Mouse (Mus musculus) heart, embryonic 16.5 days (tissue): ENCODE measurements around the gene Jakmip3. TPM values are rescaled to one million over a fixed set of nuclear protein-coding genes. Genes with fewer than 3 reads are reported as not detected.

Experiments used
- ATAC-seq: fragments of 200-750 bp; cut with Nextera tagmentation; replicated peaks from 2 replicates; pipeline ENCODE4 v1.8.0; 2017; ENCODE audit warnings: moderate number of reproducible peaks; ENCODE audit not compliant: insufficient read depth, low FRiP score; ENCODE audit errors: extremely low read depth
- H3K27ac ChIP-seq: fragments of 300-500 bp; sonication (generic); 2 replicates; pipeline ENCODE4 v1.5.1; 2014; ENCODE audit warnings: mild to moderate bottlenecking, low read length, control low read depth, moderate library complexity
- H3K27me3 ChIP-seq: fragments of 300-500 bp; sonication (generic); 2 replicates; pipeline ENCODE4 v1.6.1; 2014; ENCODE audit warnings: low read length, mixed read lengths; ENCODE audit not compliant: control insufficient read depth, insufficient read depth
- H3K36me3 ChIP-seq: fragments of 300-500 bp; sonication (generic); 2 replicates; pipeline ENCODE4 v1.6.1; 2014; ENCODE audit not compliant: control insufficient read depth, insufficient read depth
- H3K4me1 ChIP-seq: fragments of 300-500 bp; sonication (generic); 2 replicates; pipeline ENCODE4 v1.6.1; 2014; ENCODE audit warnings: low read length, mixed read lengths; ENCODE audit not compliant: control insufficient read depth, insufficient read depth
- H3K4me2 ChIP-seq: fragments of 300-500 bp; sonication (generic); 2 replicates; pipeline ENCODE4 v1.6.1; 2014; ENCODE audit warnings: low read depth, mild to moderate bottlenecking, control low read depth, low read length
- H3K4me3 ChIP-seq: fragments of 300-500 bp; sonication (generic); 2 replicates; pipeline ENCODE4 v1.5.1; 2014; ENCODE audit warnings: mild to moderate bottlenecking, control low read depth, low read length
- H3K9ac ChIP-seq: fragments of 300-500 bp; sonication (generic); 2 replicates; pipeline ENCODE4 v1.6.1; 2014; ENCODE audit warnings: low read length, control low read depth
- H3K9me3 ChIP-seq: fragments of 300-500 bp; sonication (generic); replicated peaks from 2 replicates; pipeline ENCODE4 v1.6.1; 2016; ENCODE audit warnings: low read length; ENCODE audit not compliant: control insufficient read depth
- WGBS: fragments of 180-500 bp; shearing (Covaris S2); extraction: QIAGEN DNeasy Blood & Tissue Kit; methylation state at CpG from one replicate; pipeline ENCODE4 v1.1.7; 2014; 5-methylcytosine and 5-hydroxymethylcytosine counted together
- polyA plus RNA-seq: library from polyadenylated mRNA; unstranded; fragments of >200 nt; fragmentation: Nextera tagmentation; extraction: Ambion mirVana; gene quantifications from 2 replicates; pipeline ENCODE4 v1.2.1, GENCODE M21; 2015

Jakmip3 gene
- polyA plus RNA-seq, 1 experiment from 2014 or later, result not detected

DNA sequence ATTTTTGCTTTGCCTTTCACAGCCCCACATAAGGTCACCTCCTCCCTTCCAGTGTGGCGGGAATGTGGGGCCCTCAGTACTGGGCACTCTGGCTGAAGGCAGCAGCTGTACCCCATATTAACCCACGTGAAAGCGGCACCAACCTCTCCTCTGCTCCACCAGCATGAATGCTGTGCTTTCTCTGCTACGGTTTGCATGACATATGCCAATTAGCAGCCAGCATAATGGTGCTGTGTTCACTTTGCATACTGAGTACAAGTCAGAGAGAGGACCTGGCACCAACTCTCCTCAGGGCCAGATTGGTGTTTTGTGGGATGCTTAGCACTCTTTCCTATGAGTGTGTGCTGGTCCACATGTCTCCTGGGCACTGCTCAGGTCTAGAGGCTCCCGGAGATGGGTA lies 19.2 kb downstream of the Jakmip3 start:
- Histone ChIP-seq H3K9me3 (no peaks in the 10 kb centered on the region), H3K36me3 (no peaks in the 10 kb centered on the region), H3K27me3 (no peaks in the 10 kb centered on the region), H3K27ac (no peak overlapping the region), H3K4me2 (no peak overlapping the region), H3K9ac (no peak overlapping the region), H3K4me3 (no peak overlapping the region), H3K4me1 (no peaks in the 10 kb centered on the region)
- no peak for ATAC-seq
- 82% methylated on average over 5 of the region's 5 CpGs for WGBS

GRCm38 (mm10) chr7:138963756-138964155 lies 23.2 kb downstream of the Jakmip3 start:
- Histone ChIP-seq H3K27ac (no peak overlapping the region), H3K4me1 (no peaks in the 10 kb centered on the region), H3K4me3 (no peak overlapping the region), H3K9me3 (no peaks in the 10 kb centered on the region), H3K27me3 (no peaks in the 10 kb centered on the region), H3K9ac (no peak overlapping the region), H3K4me2 (no peak overlapping the region), H3K36me3 (no peaks in the 10 kb centered on the region)
- no peak for ATAC-seq
- WGBS, result 85% methylated on average over 5 of the region's 5 CpGs

GRCm38 (mm10) chr7:138968010-138968620 lies 27.6 kb downstream of the Jakmip3 start:
- 57% methylated on average over 13 of the region's 13 CpGs for WGBS
- H3K27me3 ChIP-seq, result no peaks in the 10 kb centered on the region

DNA sequence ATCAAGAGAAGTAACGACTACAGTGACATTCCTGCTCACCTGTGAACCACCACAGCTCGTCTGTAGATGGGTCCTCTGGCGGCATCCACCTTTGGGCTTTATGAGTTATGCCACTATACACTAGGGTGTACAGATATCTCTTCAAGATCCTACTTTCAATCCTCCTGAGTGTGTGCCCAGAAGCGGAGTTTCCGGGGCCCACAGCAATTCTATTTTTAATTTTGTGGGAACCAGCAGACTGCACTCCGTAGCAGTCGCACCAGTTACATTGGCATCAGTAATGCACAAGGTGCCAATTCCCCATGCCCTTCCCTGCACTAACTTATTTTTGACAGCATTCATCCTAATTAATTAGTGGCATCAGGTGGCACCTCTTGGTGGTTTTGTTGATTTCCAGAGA lies 37.0 kb downstream of the Jakmip3 start:
- Histone ChIP-seq H3K27ac (no peak overlapping the region), H3K27me3 (no peaks in the 10 kb centered on the region), H3K4me1 (no peaks in the 10 kb centered on the region), H3K9ac (no peak overlapping the region), H3K36me3 (no peaks in the 10 kb centered on the region), H3K9me3 (no peaks in the 10 kb centered on the region), H3K4me2 (no peak overlapping the region), H3K4me3 (no peak overlapping the region)
- no peak for ATAC-seq
- 88% methylated on average over 7 of the region's 7 CpGs for WGBS

More at GRCm38 (mm10) chr7:138968010-138968620, 27.6 kb downstream of the Jakmip3 start:
- Histone ChIP-seq H3K4me3 (no peak overlapping the region), H3K36me3 (no peaks in the 10 kb centered on the region), H3K27ac (no peak overlapping the region), H3K4me1 (no peaks in the 10 kb centered on the region), H3K4me2 (no peak overlapping the region), H3K9ac (no peak overlapping the region), H3K9me3 (no peaks in the 10 kb centered on the region)
- no peak for ATAC-seq

GRCm38 (mm10) chr7:138984576-138984975 lies 44.0 kb downstream of the Jakmip3 start:
- no peak for ATAC-seq
- WGBS, result 80% methylated on average over 6 of the region's 6 CpGs
- H3K4me3 ChIP-seq, result no peak overlapping the region

GRCm38 (mm10) chr7:138989156-138989555 lies 48.6 kb downstream of the Jakmip3 start:
- Histone ChIP-seq H3K4me1 (no peaks in the 10 kb centered on the region), H3K27me3 (no peaks in the 10 kb centered on the region), H3K27ac (no peak overlapping the region), H3K9me3 (no peaks in the 10 kb centered on the region; the same call in 1 of the 2 replicates), H3K4me3 (no peak overlapping the region), H3K9ac (no peak overlapping the region), H3K36me3 (no peaks in the 10 kb centered on the region), H3K4me2 (no peak overlapping the region)
- 70% methylated on average over 9 of the region's 9 CpGs for WGBS
- ATAC-seq, result no peak

More at GRCm38 (mm10) chr7:138984576-138984975, 44.0 kb downstream of the Jakmip3 start:
- Histone ChIP-seq H3K36me3 (no peaks in the 10 kb centered on the region), H3K27ac (no peak overlapping the region), H3K27me3 (no peaks in the 10 kb centered on the region), H3K9ac (no peak overlapping the region), H3K4me1 (no peaks in the 10 kb centered on the region), H3K9me3 (no peaks in the 10 kb centered on the region), H3K4me2 (no peak overlapping the region)

- WGBS, result 82% methylated on average over 9 of the region's 9 CpGs
- Histone ChIP-seq H3K4me2 (no peak overlapping the region), H3K4me3 (no peak overlapping the region), H3K4me1 (no peaks in the 10 kb centered on the region), H3K36me3 (no peaks in the 10 kb centered on the region), H3K27ac (no peak overlapping the region), H3K9ac (no peak overlapping the region), H3K9me3 (no peaks in the 10 kb centered on the region), H3K27me3 (no peaks in the 10 kb centered on the region)
- ATAC-seq, result no peak
These were observed 62.2 kb downstream of the Jakmip3 start for GRCm38 (mm10) chr7:139002692-139003091.

DNA sequence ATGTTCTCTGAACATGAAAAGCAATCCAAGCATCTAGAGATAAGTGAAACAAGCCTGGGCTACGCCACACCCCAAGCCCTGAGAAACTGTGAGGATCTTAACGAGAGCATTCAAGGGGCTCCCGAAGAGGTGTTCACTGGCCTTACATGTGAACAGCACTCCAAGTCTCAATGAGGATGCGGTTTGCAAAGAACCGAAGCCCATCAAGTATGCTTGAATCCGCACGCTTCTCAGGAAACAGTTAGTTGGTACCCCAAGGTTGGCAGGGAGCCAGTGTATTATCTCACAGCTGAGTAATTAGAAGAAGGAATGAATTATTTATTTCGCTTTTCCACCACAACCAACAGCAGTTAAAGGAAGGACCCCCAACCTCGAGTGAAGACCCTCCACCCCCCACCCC lies 62.7 kb downstream of the Jakmip3 start:
- 55% methylated on average over 9 of the region's 9 CpGs for WGBS

GRCm38 (mm10) chr7:139009786-139010502 lies 69.4 kb downstream of the Jakmip3 start:
- Histone ChIP-seq H3K36me3 (no peaks in the 10 kb centered on the region), H3K4me2 (no peak overlapping the region), H3K4me1 (no peaks in the 10 kb centered on the region), H3K4me3 (no peak overlapping the region), H3K27ac (no peak overlapping the region), H3K9ac (no peak overlapping the region), H3K9me3 (no peaks in the 10 kb centered on the region), H3K27me3 (no peaks in the 10 kb centered on the region; the same call in 1 of the 2 replicates)
- 63% methylated on average over 7 of the region's 7 CpGs for WGBS
- ATAC-seq, result no peak

More for the DNA sequence above, 62.7 kb downstream of the Jakmip3 start:
- Histone ChIP-seq H3K27ac (no peak overlapping the region), H3K36me3 (no peaks in the 10 kb centered on the region), H3K4me3 (no peak overlapping the region), H3K9ac (no peak overlapping the region), H3K4me2 (no peak overlapping the region), H3K27me3 (no peaks in the 10 kb centered on the region), H3K9me3 (no peaks in the 10 kb centered on the region), H3K4me1 (no peaks in the 10 kb centered on the region)
- ATAC-seq, result no peak
